Comparison of ENCODE assay signal across 13 mouse cellular contexts in the genomic region with DNA sequence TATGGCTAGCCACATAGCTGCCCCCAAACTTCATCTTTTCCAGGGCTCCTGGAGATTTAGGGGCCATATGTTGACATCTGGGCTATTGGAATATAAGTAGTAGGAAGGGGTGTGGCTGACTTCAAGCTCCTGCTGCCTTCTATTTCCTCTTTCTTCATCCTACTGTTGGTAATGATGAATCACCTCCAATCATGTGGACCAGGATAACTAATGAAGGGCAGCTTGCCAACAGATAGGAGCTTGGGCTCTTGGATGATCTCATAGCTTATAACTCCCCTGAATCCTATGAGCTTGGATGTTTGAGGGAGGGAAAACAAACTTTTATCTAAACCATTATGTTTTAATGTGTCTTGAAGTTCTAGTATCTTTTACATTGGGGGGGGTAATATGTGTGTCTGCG.
"Had no signal": no experiment of that assay in that cellular context is flagged by ENCODE, and none has a peak within 500 bp of the region (broad histone marks: within the 10 kb centered on the region; RNA-seq: fewer than 3 reads in every experiment).

No protein-coding gene starts in this region.

- H3K27ac ChIP-seq: kidney, postnatal 0 days; layer of hippocampus, adult 2 months; limb, embryonic 15.5 days; liver, embryonic 12.5 days; midbrain, embryonic 12.5 days; neural tube, embryonic 13.5 days had no signal

- H3K9ac ChIP-seq: limb, embryonic 15.5 days; liver, embryonic 12.5 days; lung, embryonic 14.5 days; midbrain, embryonic 12.5 days; neural tube, embryonic 13.5 days had no signal

- H3K36me3 ChIP-seq: limb, embryonic 15.5 days; liver, embryonic 12.5 days; midbrain, embryonic 12.5 days; neural tube, embryonic 13.5 days had no signal

- DNase-seq: kidney, adult 9 months; kidney, postnatal 4 days; lung, embryonic 14.5 days; right cerebral cortex, postnatal 25 days; thymus, adult 18-20 months; thymus, postnatal 14 days had no signal

- H3K9me3 ChIP-seq: limb, embryonic 15.5 days; liver, embryonic 12.5 days; midbrain, embryonic 12.5 days; neural tube, embryonic 13.5 days had no signal

- H3K4me2 ChIP-seq: limb, embryonic 15.5 days; liver, embryonic 12.5 days; lung, embryonic 14.5 days; midbrain, embryonic 12.5 days; neural tube, embryonic 13.5 days had no signal

- H3K4me3 ChIP-seq: layer of hippocampus, adult 2 months; limb, embryonic 15.5 days; liver, embryonic 12.5 days; midbrain, embryonic 12.5 days; neural tube, embryonic 13.5 days had no signal

- H3K4me1 ChIP-seq: limb, embryonic 15.5 days; liver, embryonic 12.5 days; midbrain, embryonic 12.5 days; neural tube, embryonic 13.5 days had no signal

- ATAC-seq: liver, embryonic 12.5 days; midbrain, embryonic 16.5 days had no signal

- H3K27me3 ChIP-seq: limb, embryonic 15.5 days; liver, embryonic 12.5 days; midbrain, embryonic 12.5 days; neural tube, embryonic 13.5 days had no signal
